Mouse (Mus musculus) stomach, embryonic 14.5 days (tissue): ENCODE results near the gene Wdr72. TPM values are rescaled to one million over a fixed set of nuclear protein-coding genes. Genes with fewer than 3 reads are reported as not detected.

ENCODE experiments used
- ATAC-seq: fragments of 200-750 bp; cut with Nextera tagmentation; 2 replicates; pipeline ENCODE4 v1.8.0; 2017; ENCODE audit warnings: low read depth, moderate TSS enrichment; ENCODE audit not compliant: insufficient number of reproducible peaks, insufficient read depth, low FRiP score
- H3K27ac ChIP-seq: fragments of 300-500 bp; sonication (generic); 2 replicates; pipeline ENCODE4 v1.5.1; 2014; ENCODE audit warnings: mild to moderate bottlenecking, low read length, moderate library complexity, mixed read lengths
- H3K27me3 ChIP-seq: fragments of 300-500 bp; sonication (generic); 2 replicates; pipeline ENCODE4 v1.6.1; 2014; ENCODE audit warnings: low read length, control low read depth, mixed read lengths; ENCODE audit not compliant: control insufficient read depth, insufficient read depth
- H3K36me3 ChIP-seq: fragments of 300-500 bp; sonication (generic); 2 replicates; pipeline ENCODE4 v1.6.1; 2014; ENCODE audit warnings: mild to moderate bottlenecking, control low read depth, low read length, moderate library complexity, mixed read lengths; ENCODE audit not compliant: control insufficient read depth, insufficient read depth
- H3K4me1 ChIP-seq: fragments of 300-500 bp; sonication (generic); 2 replicates; pipeline ENCODE4 v1.6.1; 2014; ENCODE audit warnings: low read length, control low read depth, mixed read lengths; ENCODE audit not compliant: control insufficient read depth, insufficient read depth
- H3K4me2 ChIP-seq: fragments of 300-500 bp; sonication (generic); replicated peaks from 2 replicates; pipeline ENCODE4 v1.6.1; 2014; ENCODE audit warnings: low read depth, low read length, control low read depth
- H3K4me3 ChIP-seq: fragments of 300-500 bp; sonication (generic); 2 replicates; pipeline ENCODE4 v1.5.1; 2014; ENCODE audit warnings: low read depth, low read length, control low read depth
- H3K9ac ChIP-seq: fragments of 300-500 bp; sonication (generic); replicated peaks from 2 replicates; pipeline ENCODE4 v1.6.1; 2014; ENCODE audit warnings: low read depth, mild to moderate bottlenecking, control low read depth, low read length, moderate library complexity, mixed read lengths
- H3K9me3 ChIP-seq: fragments of 300-500 bp; sonication (generic); 2 replicates; pipeline ENCODE4 v1.6.1; 2016; ENCODE audit warnings: low read depth, low read length, control low read depth; ENCODE audit not compliant: control insufficient read depth
- WGBS: fragments of 180-500 bp; shearing (Covaris S2); extraction: QIAGEN DNeasy Blood & Tissue Kit; methylation state at CpG from one replicate; pipeline ENCODE4 v1.1.7; 2014; 5-methylcytosine and 5-hydroxymethylcytosine counted together
- polyA plus RNA-seq: library from polyadenylated mRNA; unstranded; fragments of >200 nt; fragmentation: Nextera tagmentation; extraction: Ambion mirVana; gene quantifications from 2 replicates; pipeline ENCODE4 v1.2.1, GENCODE M21; 2014

The Wdr72 gene
- polyA plus RNA-seq, 1 experiment from 2014 or later = 0.64 TPM

DNA sequence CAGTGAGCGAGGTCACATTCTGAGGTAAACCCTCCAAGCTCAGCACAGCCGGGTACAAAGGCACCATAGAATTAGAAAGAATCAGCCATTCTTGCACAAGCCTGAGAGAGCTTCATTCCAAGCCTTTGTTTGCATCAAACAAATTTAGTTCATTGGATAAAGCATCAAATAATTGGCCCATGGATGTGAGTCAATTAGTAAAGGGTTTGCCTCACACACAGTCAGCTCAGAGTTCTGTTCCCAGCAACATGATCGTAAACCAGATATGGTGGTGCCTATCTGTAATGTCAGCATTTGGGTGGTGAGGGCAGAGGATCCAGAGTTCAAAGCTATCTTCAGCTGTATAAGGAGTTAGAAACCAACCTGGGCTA lies 214.8 kb downstream of the Wdr72 start:
- WGBS = 41% methylated on average over 3 of the region's 3 CpGs
- Histone ChIP-seq H3K4me2 (no peak overlapping the region), H3K27me3 (no peaks in the 10 kb centered on the region), H3K4me3 (no peak overlapping the region), H3K9me3 (no peaks in the 10 kb centered on the region), H3K4me1 (no peaks in the 10 kb centered on the region), H3K27ac (no peak overlapping the region), H3K36me3 (no peaks in the 10 kb centered on the region), H3K9ac (no peak overlapping the region)
- ATAC-seq = peak; percentile 14; the same call in 1 of the 2 replicates

DNA sequence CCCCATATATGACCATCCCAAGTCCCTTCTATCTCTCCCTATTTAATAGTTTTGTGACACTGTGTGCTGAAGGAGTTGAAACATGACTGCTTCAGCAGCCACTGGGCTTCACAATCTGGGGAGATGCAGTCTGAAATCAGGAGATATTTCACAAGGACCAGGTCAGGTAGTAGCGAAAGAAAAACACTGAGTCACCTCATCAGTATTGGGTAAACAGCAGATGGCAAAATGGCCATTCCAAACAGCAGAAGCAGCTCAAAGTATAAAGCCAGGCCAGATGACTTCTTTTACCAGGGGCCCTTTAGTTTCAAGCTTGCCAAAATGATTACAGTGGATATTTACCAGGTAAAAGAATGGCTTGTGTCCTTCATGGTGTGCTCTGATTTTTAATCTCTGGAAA lies 215.8 kb downstream of the Wdr72 start:
- Histone ChIP-seq H3K27ac (no peak overlapping the region), H3K4me3 (no peak overlapping the region), H3K9ac (no peak overlapping the region), H3K27me3 (no peaks in the 10 kb centered on the region), H3K4me2 (no peak overlapping the region), H3K36me3 (no peaks in the 10 kb centered on the region), H3K4me1 (no peaks in the 10 kb centered on the region), H3K9me3 (no peaks in the 10 kb centered on the region)
- 56% methylated on average over 1 of the region's 1 CpGs for WGBS
- ATAC-seq = no peak

DNA sequence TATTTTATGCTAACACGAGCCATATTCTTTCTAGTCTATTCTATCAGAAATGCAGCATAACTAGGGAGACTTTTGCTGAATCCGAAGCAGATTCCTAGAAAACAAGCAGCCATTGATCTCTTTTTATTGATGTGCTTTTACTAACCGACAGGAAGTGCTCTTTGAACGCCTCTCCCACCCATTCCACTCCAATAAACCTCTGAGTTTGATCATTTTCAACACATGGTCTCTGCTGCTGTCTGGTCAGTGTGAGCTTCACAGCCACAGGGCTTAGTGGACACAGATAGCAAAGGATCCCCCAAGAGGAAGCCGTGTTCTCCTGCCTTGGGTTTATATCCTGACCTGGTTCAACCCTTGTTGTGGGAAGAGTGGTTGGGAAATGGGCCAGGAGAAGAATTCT lies 218.7 kb downstream of the Wdr72 start:
- H3K4me3 ChIP-seq = no peak overlapping the region
- no peak overlapping the region for H3K27ac ChIP-seq
- H3K4me2 ChIP-seq = no peak overlapping the region
- 64% methylated on average over 5 of the region's 5 CpGs for WGBS
- H3K4me1 ChIP-seq = no peaks in the 10 kb centered on the region
- no peaks in the 10 kb centered on the region for H3K9me3 ChIP-seq
- no peak for ATAC-seq
- no peaks in the 10 kb centered on the region for H3K27me3 ChIP-seq
- no peaks in the 10 kb centered on the region for H3K36me3 ChIP-seq
- no peak overlapping the region for H3K9ac ChIP-seq

- H3K4me3 ChIP-seq = no peak overlapping the region
- 29% methylated on average over 9 of the region's 9 CpGs for WGBS
- no peak for ATAC-seq
- no peak overlapping the region for H3K9ac ChIP-seq
- H3K36me3 ChIP-seq = no peaks in the 10 kb centered on the region
- no peak overlapping the region for H3K27ac ChIP-seq
- no peaks in the 10 kb centered on the region for H3K9me3 ChIP-seq
- no peaks in the 10 kb centered on the region for H3K27me3 ChIP-seq
- H3K4me2 ChIP-seq = no peak overlapping the region
- H3K4me1 ChIP-seq = no peaks in the 10 kb centered on the region
Observed at GRCm38 (mm10) chr9:74330706-74331495, 220.7 kb downstream of the Wdr72 start.

DNA sequence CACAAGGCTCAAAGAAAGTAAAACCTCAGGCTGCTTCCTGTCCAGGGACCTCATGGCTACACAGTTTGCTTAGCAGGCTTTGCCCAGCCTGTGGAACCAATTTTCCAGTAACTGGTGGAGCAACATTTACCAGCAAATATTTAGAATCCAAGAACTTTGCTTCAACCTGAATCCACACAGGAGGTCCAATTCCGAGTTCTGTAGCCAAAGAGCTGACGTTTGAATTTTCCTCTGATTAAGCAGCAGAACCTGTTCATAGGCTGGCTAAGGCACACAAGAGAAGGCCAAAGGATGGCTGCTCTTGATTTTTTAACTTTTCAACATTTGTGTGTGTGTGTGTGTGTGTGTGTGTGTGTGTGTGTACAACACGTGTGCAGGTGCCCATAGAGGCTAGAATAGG lies 222.2 kb downstream of the Wdr72 start:
- no peak overlapping the region for H3K4me3 ChIP-seq
- no peaks in the 10 kb centered on the region for H3K4me1 ChIP-seq
- no peak overlapping the region for H3K4me2 ChIP-seq
- H3K9me3 ChIP-seq = no peaks in the 10 kb centered on the region
- ATAC-seq = no peak
- H3K9ac ChIP-seq = no peak overlapping the region
- H3K36me3 ChIP-seq = no peaks in the 10 kb centered on the region
- WGBS = 69% methylated on average over 3 of the region's 3 CpGs
- no peak overlapping the region for H3K27ac ChIP-seq
- no peaks in the 10 kb centered on the region for H3K27me3 ChIP-seq

Other genes with a start within 250 kb of the Wdr72 start
- gene Unc13c, start 141.4 kb upstream of the Wdr72 start, polyA plus RNA-seq = 1.4 and 2.0 TPM in 2 replicates